Mouse (Mus musculus) liver, postnatal 0 days (tissue): ENCODE data around the gene Elmo1. TPM values are rescaled to one million over a fixed set of nuclear protein-coding genes. Genes with fewer than 3 reads are reported as not detected.

Source experiments
- ATAC-seq: fragments of 200-750 bp; cut with Nextera tagmentation; 2 replicates; pipeline ENCODE4 v1.8.0; 2017; ENCODE audit warnings: mild to moderate bottlenecking, moderate library complexity
- DNase-seq: peaks from one replicate; pipeline ENCODE4 v3.0.0-alpha.2; 2016
- H3K27ac ChIP-seq: fragments of 300-500 bp; sonication (generic); 2 replicates; pipeline ENCODE4 v1.5.1; 2014; ENCODE audit warnings: antibody characterized with exemption, moderate library complexity, mild to moderate bottlenecking, low read depth
- H3K27me3 ChIP-seq: fragments of 300-500 bp; sonication (generic); 2 replicates; pipeline ENCODE4 v1.6.1; 2014; ENCODE audit warnings: low read length, control low read depth, mixed read lengths; ENCODE audit not compliant: insufficient read depth
- H3K36me3 ChIP-seq: fragments of 300-500 bp; sonication (generic); replicated peaks from 2 replicates; pipeline ENCODE4 v1.6.1; 2014; ENCODE audit warnings: mild to moderate bottlenecking, control low read depth, low read length, moderate library complexity, mixed read lengths; ENCODE audit not compliant: insufficient read depth
- H3K4me1 ChIP-seq: fragments of 300-500 bp; sonication (generic); 2 replicates; pipeline ENCODE4 v1.6.1; 2014; ENCODE audit warnings: antibody characterized with exemption, mild to moderate bottlenecking, control low read depth; ENCODE audit not compliant: insufficient read depth
- H3K4me2 ChIP-seq: fragments of 300-500 bp; sonication (generic); 2 replicates; pipeline ENCODE4 v1.6.1; 2014; ENCODE audit warnings: low read depth, mild to moderate bottlenecking, low read length, moderate library complexity, mixed read lengths
- H3K4me3 ChIP-seq: fragments of 300-500 bp; sonication (generic); 2 replicates; pipeline ENCODE4 v1.5.1; 2014; ENCODE audit warnings: low read depth, low read length
- H3K9ac ChIP-seq: fragments of 300-500 bp; sonication (generic); replicated peaks from 2 replicates; pipeline ENCODE4 v1.6.1; 2014; ENCODE audit warnings: mild to moderate bottlenecking, moderate library complexity
- H3K9me3 ChIP-seq: fragments of 300-500 bp; sonication (generic); 2 replicates; pipeline ENCODE4 v1.6.1; 2016; ENCODE audit warnings: mild to moderate bottlenecking, control low read depth, low read length, mixed read lengths
- CTCF ChIP-seq: sonication (generic); IDR thresholded peaks from 2 replicates; pipeline ENCODE4 v1.5.1; 2016; ENCODE audit warnings: antibody characterized with exemption, low read depth
- EP300 ChIP-seq: IDR thresholded peaks from 2 replicates; pipeline ENCODE4 v1.6.1; 2016; ENCODE audit warnings: antibody characterized with exemption, low read depth, mild to moderate bottlenecking
- WGBS: fragments of 180-500 bp; shearing (Covaris S2); extraction: QIAGEN DNeasy Blood & Tissue Kit; methylation state at CpG from one replicate; pipeline ENCODE4 v1.1.7; 2014; ENCODE audit not compliant: insufficient replicate concordance; 5-methylcytosine and 5-hydroxymethylcytosine counted together
- polyA plus RNA-seq: library from polyadenylated mRNA; unstranded; fragments of >200 nt; fragmentation: Nextera tagmentation; extraction: Ambion mirVana; gene quantifications from 2 replicates; pipeline ENCODE4 v1.2.1, GENCODE M21; 2015

Gene Elmo1
- polyA plus RNA-seq, 1 experiment from 2014 or later: 3.1 TPM

- TF ChIP-seq EP300 (no peak), CTCF (no peak)
- no peak overlapping the region for H3K4me3 ChIP-seq
- 71% methylated on average over 8 of the region's 8 CpGs for WGBS
- no peak overlapping the region for H3K9ac ChIP-seq
- H3K27me3 ChIP-seq: no peaks in the 10 kb centered on the region
- no peaks in the 10 kb centered on the region for H3K36me3 ChIP-seq
- no peak for DNase-seq
- peaks cover 23% of the 10 kb centered on the region for H3K4me1 ChIP-seq
- ATAC-seq: no peak
- H3K27ac ChIP-seq: no peak overlapping the region
- no peak overlapping the region for H3K4me2 ChIP-seq
- H3K9me3 ChIP-seq: no peaks in the 10 kb centered on the region
These were observed 31.1 kb downstream of the Elmo1 start for GRCm38 (mm10) chr13:20121385-20122043.

- Histone ChIP-seq H3K27ac (no peak overlapping the region), H3K4me1 (peaks cover 26% of the 10 kb centered on the region), H3K4me2 (no peak overlapping the region), H3K9me3 (no peaks in the 10 kb centered on the region), H3K27me3 (no peaks in the 10 kb centered on the region), H3K36me3 (no peaks in the 10 kb centered on the region), H3K9ac (no peak overlapping the region), H3K4me3 (no peak overlapping the region)
- 66% methylated on average over 3 of the region's 3 CpGs for WGBS
- ATAC-seq (no peak), DNase-seq (no peak)
- TF ChIP-seq CTCF (no peak), EP300 (no peak)
These were observed 33.6 kb downstream of the Elmo1 start for GRCm38 (mm10) chr13:20123975-20124374.

- H3K4me2 ChIP-seq: peak overlapping the region; percentile 1; the same call in 1 of the 2 replicates
- DNase-seq (no peak), ATAC-seq (no peak)
- peaks cover 26% of the 10 kb centered on the region for H3K4me1 ChIP-seq
- no peaks in the 10 kb centered on the region for H3K9me3 ChIP-seq
- H3K27ac ChIP-seq: no peak overlapping the region
- no peak overlapping the region for H3K9ac ChIP-seq
- no peaks in the 10 kb centered on the region for H3K36me3 ChIP-seq
- TF ChIP-seq EP300 (no peak), CTCF (no peak)
- no peak overlapping the region for H3K4me3 ChIP-seq
- 34% methylated on average over 7 of the region's 7 CpGs for WGBS
- H3K27me3 ChIP-seq: no peaks in the 10 kb centered on the region
These were observed 34.6 kb downstream of the Elmo1 start for GRCm38 (mm10) chr13:20124965-20125364.

GRCm38 (mm10) chr13:20125845-20126244 lies 35.4 kb downstream of the Elmo1 start:
- Histone ChIP-seq H3K9ac (no peak overlapping the region), H3K27me3 (no peaks in the 10 kb centered on the region), H3K4me2 (no peak overlapping the region), H3K4me1 (peaks cover 31% of the 10 kb centered on the region), H3K4me3 (no peak overlapping the region), H3K27ac (no peak overlapping the region), H3K9me3 (no peaks in the 10 kb centered on the region), H3K36me3 (no peaks in the 10 kb centered on the region)
- no peak for TF ChIP-seq EP300
- no peak for TF ChIP-seq CTCF
- WGBS: 69% methylated on average over 10 of the region's 10 CpGs
- DNase-seq (no peak), ATAC-seq (no peak)

- H3K27me3 ChIP-seq: no peaks in the 10 kb centered on the region
- H3K36me3 ChIP-seq: no peaks in the 10 kb centered on the region
- H3K9me3 ChIP-seq: no peaks in the 10 kb centered on the region
- peak overlapping the region; percentile 18; the same call in 1 of the 2 replicates for H3K4me2 ChIP-seq
- H3K4me1 ChIP-seq: peaks cover 39% of the 10 kb centered on the region
- TF ChIP-seq EP300 (no peak), CTCF (no peak)
- DNase-seq (no peak), ATAC-seq (no peak)
- whole genome bisulfite sequencing: 42% methylated on average over 4 of the region's 4 CpGs
- H3K9ac ChIP-seq: no peak overlapping the region
- H3K27ac ChIP-seq: peak overlapping the region; percentile 30
- no peak overlapping the region for H3K4me3 ChIP-seq
These were observed 37.2 kb downstream of the Elmo1 start for GRCm38 (mm10) chr13:20127553-20127952.

GRCm38 (mm10) chr13:20128097-20128496 lies 37.7 kb downstream of the Elmo1 start:
- 47% methylated on average over 4 of the region's 4 CpGs for WGBS
- peaks cover 44% of the 10 kb centered on the region for H3K4me1 ChIP-seq
- H3K4me3 ChIP-seq: no peak overlapping the region
- TF ChIP-seq EP300: no peak
- no peaks in the 10 kb centered on the region for H3K27me3 ChIP-seq
- ATAC-seq (no peak), DNase-seq (no peak)
- H3K27ac ChIP-seq: peak overlapping the region; percentile 30
- no peak overlapping the region for H3K4me2 ChIP-seq
- no peaks in the 10 kb centered on the region for H3K36me3 ChIP-seq
- no peak overlapping the region for H3K9ac ChIP-seq
- H3K9me3 ChIP-seq: no peaks in the 10 kb centered on the region
